Mouse (Mus musculus): Measurements from ENCODE around the gene Lcn9.

Lcn9 gene

GRCm38 (mm10) chr2:25847226-25847625 is 24.3 kb downstream of the Lcn9 start, which contains the start of gene Sohlh1:
Sohlh1 (minus strand) TSS chr2:25847248.
- peak; percentile 26 for DNase-seq (ENCODE audit: low read depth, low spot score)

DNA sequence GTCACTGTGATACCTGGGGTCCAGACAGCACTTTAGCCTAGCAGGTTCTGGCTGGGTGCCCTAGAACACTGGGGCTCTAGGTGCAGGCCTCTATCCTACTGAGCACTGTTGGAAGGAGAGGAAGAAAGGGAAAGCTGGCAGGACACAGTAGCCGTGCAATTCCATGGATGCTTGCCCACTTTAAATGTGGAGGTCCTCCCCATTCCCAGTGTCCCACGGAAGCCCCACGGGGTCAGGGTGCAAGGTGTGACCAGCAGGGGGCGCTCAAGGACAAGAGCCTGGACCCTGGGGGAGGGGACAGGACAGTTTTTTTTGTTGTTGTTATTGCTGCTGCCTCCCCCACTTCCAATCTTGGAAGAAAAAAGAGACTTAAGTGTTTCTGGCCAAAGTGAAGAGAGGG is 27.4 kb downstream of the Lcn9 start:
- DNase-seq (ENCODE audit: low read depth, low spot score), result peak; percentile 50

DNA sequence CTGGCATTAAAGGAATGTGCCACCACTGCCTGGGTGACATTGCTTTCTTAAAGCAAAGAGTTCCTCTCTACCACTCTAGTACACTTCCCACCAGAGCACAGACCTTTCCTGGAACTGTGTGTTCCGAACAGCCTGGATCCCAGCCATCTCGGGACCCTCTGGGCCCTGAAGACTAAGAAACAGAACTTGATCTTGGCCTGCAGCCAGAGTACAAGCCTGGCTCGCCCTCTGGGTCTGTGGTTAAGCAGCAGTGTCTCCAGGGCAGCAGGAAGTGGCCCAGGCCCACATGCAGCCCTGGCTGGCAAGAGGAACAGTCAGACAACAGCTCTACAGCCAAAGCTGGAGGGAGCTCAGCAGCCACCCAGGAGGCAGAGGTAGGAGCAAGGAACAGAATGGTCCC is 29.7 kb downstream of the Lcn9 start:
- no peak for DNase-seq (ENCODE audit: low read depth, low spot score)

GRCm38 (mm10) chr2:25853998-25854397 is 31.0 kb downstream of the Lcn9 start:
- DNase-seq (ENCODE audit: low read depth, low spot score), result no peak

- DNase-seq (ENCODE audit: low read depth, low spot score), result no peak
These were observed 36.9 kb downstream of the Lcn9 start for GRCm38 (mm10) chr2:25859891-25860290.

- DNase-seq (ENCODE audit: low read depth, low spot score), result no peak
These were observed 39.1 kb downstream of the Lcn9 start for GRCm38 (mm10) chr2:25862038-25862437.

GRCm38 (mm10) chr2:25862696-25863270 is 39.8 kb downstream of the Lcn9 start:
- DNase-seq (ENCODE audit: low read depth, low spot score), result no peak

DNA sequence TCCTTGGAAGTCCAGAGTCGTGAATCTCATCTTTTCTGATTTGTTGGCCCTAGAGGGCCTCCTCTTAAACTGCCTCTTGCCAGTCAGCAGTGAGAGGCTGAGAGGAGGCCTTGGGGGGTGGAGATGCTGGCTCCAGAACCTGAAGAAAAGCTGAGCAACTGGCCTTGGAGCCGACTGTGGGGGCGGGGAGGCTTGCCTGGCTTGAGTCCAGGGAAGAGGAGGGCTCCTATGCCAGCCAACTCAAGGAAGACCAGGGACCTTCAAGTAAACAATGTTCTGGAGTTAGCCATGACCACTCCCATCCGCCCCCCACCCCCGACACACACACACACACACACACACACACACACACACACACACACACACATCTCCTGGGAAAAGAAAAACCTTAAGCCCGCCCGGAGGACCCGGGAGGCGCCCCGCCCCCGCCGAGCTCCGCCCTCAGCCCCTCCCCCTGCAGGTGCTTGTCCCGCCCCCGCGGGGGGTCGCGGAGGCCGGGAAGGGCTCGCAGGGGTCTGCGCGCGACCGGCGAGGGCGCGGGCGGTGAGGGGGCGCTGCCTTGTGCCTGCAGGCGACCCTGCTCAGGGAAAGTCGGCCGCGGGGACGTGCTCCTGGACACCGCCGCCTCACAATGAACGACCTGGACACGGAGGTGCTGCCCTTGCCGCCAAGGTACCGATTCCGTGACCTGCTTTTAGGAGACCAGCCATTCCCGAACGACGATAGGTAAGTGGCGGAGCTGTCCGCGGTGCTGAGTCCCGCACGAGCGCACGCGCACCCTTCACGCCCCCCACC is 40.6 kb downstream of the Lcn9 start, which contains the start of gene Kcnt1:
Gene Kcnt1, plus strand, starts transcription at position 398 of the 795 bp plus-strand sequence.
- peak; percentile 76 for DNase-seq (ENCODE audit: low read depth, low spot score)

DNA sequence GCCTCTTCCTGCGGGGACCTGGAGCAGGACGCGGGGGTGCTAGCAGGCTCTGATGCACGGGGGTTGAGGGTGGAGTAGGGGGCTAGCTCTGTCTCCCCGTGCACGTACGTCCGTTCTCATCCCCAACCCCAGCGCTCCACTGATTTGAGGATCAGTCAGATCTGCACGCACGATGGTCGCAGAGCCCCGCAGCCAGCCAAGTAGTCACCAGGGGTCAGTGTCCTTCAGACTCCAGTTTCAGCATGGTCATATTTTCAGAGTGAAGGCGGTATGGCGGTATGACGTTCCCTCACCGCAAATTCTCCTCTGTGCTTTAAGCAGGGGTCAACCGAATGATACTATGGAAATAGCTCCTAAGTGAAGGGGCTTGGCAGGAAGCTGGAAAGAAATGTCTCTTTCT is 41.3 kb downstream of the Lcn9 start:
- no peak for DNase-seq (ENCODE audit: low read depth, low spot score)

- DNase-seq (ENCODE audit: low read depth, low spot score), result no peak
These were observed 42.5 kb downstream of the Lcn9 start for GRCm38 (mm10) chr2:25865412-25865811.

DNA sequence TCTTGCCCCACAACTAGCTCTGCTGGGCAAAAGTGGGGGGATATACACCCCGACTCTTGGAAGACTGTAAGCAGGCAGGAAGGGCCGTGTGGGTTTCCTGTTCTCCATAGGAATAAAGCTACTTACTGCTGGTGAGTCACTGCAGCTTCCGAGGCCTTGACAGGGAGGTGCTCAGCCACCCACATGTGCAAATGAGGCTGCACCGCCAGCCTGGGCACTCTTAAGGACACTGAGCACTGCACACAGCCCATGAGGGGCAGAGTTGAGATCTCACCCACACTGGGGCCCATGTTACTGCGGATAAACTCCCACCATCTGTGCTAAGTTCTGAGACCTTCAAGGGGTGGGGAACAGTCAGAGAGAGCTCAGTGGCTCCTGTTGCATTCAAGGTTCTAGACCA is 43.7 kb downstream of the Lcn9 start:
- no peak for DNase-seq (ENCODE audit: low read depth, low spot score)

Measured in ZHBTc4 (cell line).